Mouse (Mus musculus) right cerebral cortex, postnatal 36 days (tissue): ENCODE results near the gene Pbx3.

Experiments used
- DNase-seq, 2 experiments: peaks; one replicate each; pipeline ENCODE4 v3.0.0; 2022; ENCODE audit warnings: low spot score in 2 of 2, mixed read lengths in 1 of 2

Gene Pbx3

DNA sequence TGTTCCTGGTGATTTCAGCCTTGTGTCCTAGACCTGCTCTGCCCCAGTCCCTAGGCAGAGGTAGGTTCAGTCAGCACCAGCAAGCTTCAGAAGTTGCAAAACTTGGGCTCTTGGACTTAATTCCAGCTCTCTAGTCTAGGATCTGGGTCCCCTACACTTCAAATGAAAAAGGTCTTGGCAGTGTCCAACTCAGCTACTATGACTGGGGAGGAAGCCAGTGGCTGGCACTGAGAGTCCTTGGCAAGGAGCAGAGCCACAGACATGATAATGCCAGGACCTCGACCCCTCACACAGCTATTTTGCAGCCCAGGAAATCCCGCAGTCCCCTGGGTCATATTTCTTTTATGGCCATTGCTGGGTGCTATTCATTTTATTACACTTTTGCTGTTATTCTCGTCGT lies 225.9 kb downstream of the Pbx3 start:
- no peak for DNase-seq

DNA sequence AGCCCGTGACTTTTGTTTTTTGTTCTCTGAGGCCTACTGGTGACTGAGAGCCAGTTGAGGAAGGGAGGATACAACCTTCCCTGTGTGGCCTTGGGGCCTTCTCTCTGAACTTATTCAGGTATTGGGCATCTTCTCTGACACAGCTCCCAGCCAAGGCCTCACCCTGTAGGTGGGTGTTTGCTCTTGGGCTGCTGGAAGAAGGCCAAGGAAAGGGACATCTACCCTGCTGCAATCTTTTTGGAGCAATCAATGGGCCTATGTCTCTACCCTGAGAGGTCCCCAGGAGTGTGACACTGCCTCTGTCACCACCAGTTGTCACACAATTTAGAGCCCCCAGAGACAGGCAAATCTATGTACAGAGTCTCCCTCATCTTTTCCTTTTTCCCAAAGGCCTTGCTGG lies 226.5 kb downstream of the Pbx3 start:
- no peak for DNase-seq

DNA sequence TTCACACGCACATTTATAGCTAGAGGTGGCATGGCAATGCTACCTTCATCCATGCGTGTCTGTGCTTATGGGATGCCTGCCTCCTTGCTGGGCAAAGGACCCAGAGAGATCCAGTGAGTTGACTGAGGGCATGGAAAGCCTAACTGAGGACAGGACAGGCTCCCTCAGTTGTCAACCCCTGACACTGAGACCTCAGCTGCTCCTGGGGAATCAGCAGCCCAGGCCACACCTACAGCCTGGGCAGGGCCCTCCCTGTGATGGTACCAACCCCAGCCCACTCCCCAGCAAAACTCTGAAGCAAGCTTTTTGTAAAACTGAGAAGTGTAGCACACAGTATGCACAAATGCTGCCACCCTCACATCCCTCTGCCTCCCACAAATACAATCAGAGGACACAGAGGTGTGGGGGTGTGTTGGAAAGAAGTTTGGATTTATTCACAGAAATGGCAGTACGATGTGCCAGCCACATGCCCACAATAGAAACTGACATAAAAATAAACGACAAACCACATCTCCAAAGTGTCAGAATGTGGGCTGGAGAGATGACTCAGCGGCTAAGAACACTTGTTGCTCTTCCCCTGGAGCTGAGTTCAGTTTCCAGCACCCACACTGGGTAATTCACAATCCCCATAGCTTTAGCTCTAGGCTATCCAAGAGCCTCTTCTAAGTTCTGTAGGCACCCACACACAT lies 233.3 kb downstream of the Pbx3 start:
- DNase-seq = peak; percentile 68 to 82

DNA sequence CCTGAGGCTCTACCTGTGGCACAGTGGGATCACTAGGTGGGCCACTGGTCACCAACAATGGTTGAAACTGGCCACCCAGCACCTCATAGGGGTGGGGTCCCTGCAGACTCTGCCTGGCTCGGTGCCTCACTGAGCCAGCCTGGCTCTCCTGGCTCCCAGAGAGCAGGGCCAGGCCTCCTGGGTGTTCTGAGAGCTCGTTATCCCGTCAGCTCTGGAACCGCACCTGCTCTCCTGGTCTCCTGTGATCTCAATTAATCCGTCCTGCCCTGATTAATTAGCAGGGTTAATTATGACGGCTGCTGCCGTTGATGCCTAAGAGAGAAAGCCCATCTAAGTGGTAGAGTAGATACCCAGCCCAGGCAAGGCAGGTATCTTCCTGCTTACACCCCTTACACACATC lies 237.6 kb downstream of the Pbx3 start:
- no peak for DNase-seq

- no peak for DNase-seq
Observed at GRCm38 (mm10) chr2:34132751-34133150, 240.2 kb downstream of the Pbx3 start.

DNA sequence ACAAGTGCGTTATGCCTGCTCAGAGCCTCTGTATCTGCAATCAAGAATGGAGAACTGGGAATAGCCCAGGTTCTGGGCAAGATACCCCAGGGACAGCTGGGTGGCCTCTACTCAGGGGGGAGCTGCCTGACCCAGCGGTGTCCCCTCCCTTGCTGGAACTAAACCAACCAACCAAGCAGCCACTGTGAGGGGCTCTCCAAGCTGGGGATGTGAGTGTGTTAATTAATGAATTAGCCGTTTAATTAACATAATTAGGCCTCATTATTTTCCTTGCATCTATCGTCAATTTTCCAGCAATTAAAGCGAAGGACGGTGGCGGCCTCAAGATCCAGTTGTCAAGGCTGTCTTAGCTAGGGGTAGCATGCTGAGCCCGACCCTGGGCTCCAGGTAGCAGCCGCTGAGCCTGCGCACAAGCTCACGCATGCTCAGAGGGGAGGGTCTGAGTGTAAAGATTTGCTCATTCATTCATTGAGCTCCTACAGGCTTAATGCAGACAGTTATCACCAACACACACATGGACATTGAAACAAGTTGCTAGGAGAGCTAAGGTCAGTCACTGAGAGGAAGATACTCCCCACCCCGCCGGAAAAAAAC lies 243.2 kb downstream of the Pbx3 start:
- DNase-seq = no peak

GRCm38 (mm10) chr2:34127871-34128270 lies 245.1 kb downstream of the Pbx3 start:
- DNase-seq = no peak

- no peak for DNase-seq
Observed at GRCm38 (mm10) chr2:34123896-34124295, 249.0 kb downstream of the Pbx3 start.
